Mouse (Mus musculus) embryo, embryonic 10.5 days (tissue): Measurements from ENCODE around the gene Edn3.

ENCODE experiments used
- DNase-seq: peaks from one replicate; pipeline ENCODE4 v3.0.0-alpha.2; 2015; ENCODE audit warnings: low spot score

The Edn3 gene

GRCm38 (mm10) chr2:174760479-174761121 lies at the start of gene Edn3:
Edn3 (plus strand) TSS chr2:174760619.
- DNase-seq, result peak; percentile 57

- DNase-seq, result no peak
Observed at GRCm38 (mm10) chr2:174712043-174712442, 48.4 kb upstream of the Edn3 start.

GRCm38 (mm10) chr2:174715938-174716337 lies 44.5 kb upstream of the Edn3 start:
- DNase-seq, result no peak

- no peak for DNase-seq
Observed at GRCm38 (mm10) chr2:174717857-174718256, 42.6 kb upstream of the Edn3 start.

- no peak for DNase-seq
Observed at GRCm38 (mm10) chr2:174727114-174727823, 33.1 kb upstream of the Edn3 start.

GRCm38 (mm10) chr2:174731939-174732338 lies 28.5 kb upstream of the Edn3 start:
- DNase-seq, result no peak

GRCm38 (mm10) chr2:174735270-174735669 lies 25.1 kb upstream of the Edn3 start:
- no peak for DNase-seq

- no peak for DNase-seq
Observed at GRCm38 (mm10) chr2:174747182-174747581, 13.2 kb upstream of the Edn3 start.

- DNase-seq, result no peak
Observed at GRCm38 (mm10) chr2:174748381-174748780, 12.0 kb upstream of the Edn3 start.

GRCm38 (mm10) chr2:174753197-174753596 lies 7.2 kb upstream of the Edn3 start:
- no peak for DNase-seq

- DNase-seq, result no peak
Observed at GRCm38 (mm10) chr2:174754231-174754630, 6.2 kb upstream of the Edn3 start.

GRCm38 (mm10) chr2:174759189-174759588 lies 1.2 kb upstream of the Edn3 start:
- DNase-seq, result no peak

GRCm38 (mm10) chr2:174761452-174762101 lies 1.2 kb downstream of the Edn3 start:
- peak; percentile 22 for DNase-seq

GRCm38 (mm10) chr2:174762310-174762709 lies 1.9 kb downstream of the Edn3 start:
- no peak for DNase-seq

- DNase-seq, result peak; percentile 53
Observed at GRCm38 (mm10) chr2:174768891-174769528, 8.6 kb downstream of the Edn3 start.

- no peak for DNase-seq
Observed at GRCm38 (mm10) chr2:174774177-174775111, 14.0 kb downstream of the Edn3 start.

- DNase-seq, result peak; percentile 21
Observed at GRCm38 (mm10) chr2:174782016-174782415, 21.6 kb downstream of the Edn3 start.

GRCm38 (mm10) chr2:174782880-174783279 lies 22.5 kb downstream of the Edn3 start:
- no peak for DNase-seq

GRCm38 (mm10) chr2:174788830-174789229 lies 28.4 kb downstream of the Edn3 start:
- no peak for DNase-seq

GRCm38 (mm10) chr2:174792436-174793125 lies 32.2 kb downstream of the Edn3 start:
- DNase-seq, result no peak

- DNase-seq, result peak; percentile 56
Observed at GRCm38 (mm10) chr2:174793181-174793580, 32.8 kb downstream of the Edn3 start.
